Mouse (Mus musculus): Measurements from ENCODE around the gene Ppp4r1.

Ppp4r1 gene

GRCm38 (mm10) chr17:65805966-65806365 lies 23.6 kb downstream of the Ppp4r1 start:
- DNase-seq (ENCODE audit: low spot score) = no peak

DNA sequence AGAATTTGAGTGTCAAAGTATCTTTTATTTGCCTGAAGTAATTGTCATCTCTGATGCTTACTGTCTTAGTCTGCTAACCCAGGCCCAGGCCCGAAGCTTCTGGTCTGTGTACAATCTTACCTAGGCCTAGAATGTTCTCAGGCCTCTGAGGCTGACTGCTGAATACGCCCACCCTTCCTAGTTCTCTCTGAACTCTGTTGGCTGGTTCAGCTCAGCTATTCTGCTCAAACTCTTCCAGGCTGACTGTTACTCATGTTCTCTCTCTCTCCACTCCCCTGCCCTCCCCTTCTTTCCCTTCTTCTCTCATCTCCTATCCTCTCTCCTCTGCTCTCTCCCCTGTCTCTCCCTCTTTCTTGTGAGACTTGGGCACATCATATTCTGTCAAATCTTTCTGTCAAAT lies 24.0 kb downstream of the Ppp4r1 start:
- no peak for DNase-seq (ENCODE audit: low spot score)

GRCm38 (mm10) chr17:65811032-65811431 lies 28.7 kb downstream of the Ppp4r1 start:
- DNase-seq (ENCODE audit: low spot score) = no peak

- no peak for DNase-seq (ENCODE audit: low spot score)
These were observed 31.4 kb downstream of the Ppp4r1 start for GRCm38 (mm10) chr17:65813763-65814162.

DNA sequence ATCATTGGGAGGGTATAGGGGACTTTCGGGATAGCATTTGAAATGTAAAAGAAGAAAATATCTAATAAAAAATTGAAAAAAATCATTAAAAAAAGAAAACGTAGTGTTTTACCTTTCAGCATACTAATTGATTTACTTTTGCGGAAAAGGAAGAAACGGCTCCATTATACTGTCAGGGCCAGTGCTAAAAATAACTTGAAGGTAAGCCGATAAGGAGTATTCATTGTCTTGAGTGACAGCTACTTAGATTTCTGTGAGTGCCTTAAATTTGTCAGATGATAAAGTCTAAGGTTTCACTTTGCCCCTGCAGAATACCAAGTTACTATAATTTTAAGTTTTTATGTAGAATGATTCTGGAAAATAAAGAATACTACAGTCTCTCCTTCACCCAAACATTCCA lies 37.8 kb downstream of the Ppp4r1 start:
- no peak for DNase-seq (ENCODE audit: low spot score)

- DNase-seq (ENCODE audit: low spot score) = no peak
These were observed 40.0 kb downstream of the Ppp4r1 start for GRCm38 (mm10) chr17:65822423-65822822.

DNA sequence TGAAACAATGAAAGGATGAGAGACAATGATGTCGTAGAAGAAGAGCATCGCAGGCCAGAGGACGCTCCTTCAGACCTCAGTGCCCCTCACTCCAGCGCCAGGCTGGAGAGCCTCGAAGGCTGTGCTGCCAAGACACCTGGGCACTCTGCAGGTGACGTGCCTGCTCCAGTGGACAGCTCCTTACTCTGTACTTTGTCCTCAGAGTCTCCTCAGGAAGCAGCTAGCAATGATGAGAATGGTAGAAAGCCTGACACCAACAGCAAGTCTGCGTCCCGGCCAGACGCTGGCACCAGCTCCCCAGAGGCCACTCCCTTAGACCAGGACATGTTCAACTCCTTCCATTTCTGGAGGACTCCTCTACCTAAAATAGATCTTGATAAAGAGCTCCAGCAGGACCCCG lies 41.9 kb downstream of the Ppp4r1 start:
- no peak for DNase-seq (ENCODE audit: low spot score)

GRCm38 (mm10) chr17:65826257-65826656 lies 43.9 kb downstream of the Ppp4r1 start:
- DNase-seq (ENCODE audit: low spot score) = no peak

DNA sequence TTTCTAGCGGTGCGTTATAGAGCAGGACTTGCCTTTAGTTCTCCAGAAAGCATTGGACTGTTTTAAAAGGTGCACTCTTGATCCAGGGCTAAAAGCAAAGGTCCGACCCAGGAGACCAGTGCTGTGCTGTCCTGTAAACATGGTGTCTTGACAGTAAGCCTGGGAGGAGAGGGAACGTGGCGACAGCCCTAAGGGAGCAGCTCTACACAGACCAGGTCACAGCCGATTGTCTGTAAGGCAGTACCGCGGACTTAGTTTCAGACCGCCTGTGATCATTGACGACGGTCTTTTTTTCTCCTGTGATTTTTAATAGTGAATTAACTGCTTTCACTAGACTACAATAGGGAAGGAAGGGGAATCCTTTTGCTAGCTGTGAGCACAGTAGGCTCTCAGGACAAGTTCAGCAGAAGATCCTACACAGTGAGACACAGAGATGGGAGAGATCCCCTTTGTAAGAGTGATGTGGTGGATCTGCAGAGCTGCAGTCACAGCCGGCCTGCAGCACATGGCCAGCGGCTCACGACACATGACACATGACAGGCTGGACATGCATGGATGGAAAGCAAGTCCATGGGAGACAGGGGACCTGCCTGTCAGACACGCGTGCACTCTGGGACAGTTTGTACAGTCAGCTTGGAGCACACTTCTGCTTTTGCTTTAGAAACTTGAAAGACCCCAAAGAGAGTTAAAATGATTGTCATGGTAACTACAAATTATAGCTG lies 44.9 kb downstream of the Ppp4r1 start:
- no peak for DNase-seq (ENCODE audit: low spot score)

GRCm38 (mm10) chr17:65827904-65828303 lies 45.5 kb downstream of the Ppp4r1 start:
- no peak for DNase-seq (ENCODE audit: low spot score)

DNA sequence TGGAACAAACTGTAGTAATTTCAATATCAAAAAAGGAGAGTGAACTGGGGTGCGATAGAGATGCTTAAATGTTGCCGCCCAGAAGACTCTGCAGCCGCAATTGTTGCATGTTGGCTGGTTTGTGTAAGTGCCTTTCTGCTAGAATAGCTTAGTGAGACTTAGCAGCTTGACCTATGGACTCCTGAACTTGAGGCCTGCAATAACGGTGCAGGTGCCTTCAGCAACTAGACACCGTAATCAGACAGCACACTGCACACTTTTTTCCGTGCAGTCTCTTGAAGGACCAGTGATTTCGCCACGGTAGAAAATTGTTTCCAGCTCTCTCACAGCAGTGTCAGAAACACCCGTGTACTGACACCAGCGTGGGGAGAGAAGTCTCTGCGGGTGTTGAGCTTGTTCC lies 46.6 kb downstream of the Ppp4r1 start:
- no peak for DNase-seq (ENCODE audit: low spot score)

GRCm38 (mm10) chr17:65830216-65830863 lies 48.0 kb downstream of the Ppp4r1 start:
- DNase-seq (ENCODE audit: low spot score) = no peak

GRCm38 (mm10) chr17:65833891-65834290 lies 51.5 kb downstream of the Ppp4r1 start:
- no peak for DNase-seq (ENCODE audit: low spot score)

GRCm38 (mm10) chr17:65836746-65837145 lies 54.4 kb downstream of the Ppp4r1 start:
- no peak for DNase-seq (ENCODE audit: low spot score)

- DNase-seq (ENCODE audit: low spot score) = peak; percentile 9
These were observed 57.3 kb downstream of the Ppp4r1 start for GRCm38 (mm10) chr17:65839541-65840256.

- DNase-seq (ENCODE audit: low spot score) = no peak
These were observed 60.5 kb downstream of the Ppp4r1 start for GRCm38 (mm10) chr17:65842669-65843381.

DNA sequence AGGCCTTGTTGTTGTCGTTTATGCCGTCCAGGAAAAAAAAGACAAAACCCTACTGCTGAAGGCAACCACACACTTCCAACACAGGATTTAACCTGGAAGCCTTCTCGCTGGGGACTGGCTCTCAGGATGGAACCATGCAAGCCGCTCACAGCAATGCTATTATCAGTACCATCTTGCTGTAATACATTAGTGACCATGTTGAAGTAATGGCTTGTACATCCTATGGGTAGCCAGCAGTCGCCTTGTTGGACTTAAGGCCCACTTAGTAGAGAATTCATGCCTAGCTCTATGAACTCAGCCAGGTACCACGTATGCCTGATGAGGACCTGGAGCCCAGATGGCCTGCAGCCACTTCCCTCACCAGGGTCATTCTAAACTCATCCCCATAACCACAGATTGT lies 63.0 kb downstream of the Ppp4r1 start:
- no peak for DNase-seq (ENCODE audit: low spot score)

DNA sequence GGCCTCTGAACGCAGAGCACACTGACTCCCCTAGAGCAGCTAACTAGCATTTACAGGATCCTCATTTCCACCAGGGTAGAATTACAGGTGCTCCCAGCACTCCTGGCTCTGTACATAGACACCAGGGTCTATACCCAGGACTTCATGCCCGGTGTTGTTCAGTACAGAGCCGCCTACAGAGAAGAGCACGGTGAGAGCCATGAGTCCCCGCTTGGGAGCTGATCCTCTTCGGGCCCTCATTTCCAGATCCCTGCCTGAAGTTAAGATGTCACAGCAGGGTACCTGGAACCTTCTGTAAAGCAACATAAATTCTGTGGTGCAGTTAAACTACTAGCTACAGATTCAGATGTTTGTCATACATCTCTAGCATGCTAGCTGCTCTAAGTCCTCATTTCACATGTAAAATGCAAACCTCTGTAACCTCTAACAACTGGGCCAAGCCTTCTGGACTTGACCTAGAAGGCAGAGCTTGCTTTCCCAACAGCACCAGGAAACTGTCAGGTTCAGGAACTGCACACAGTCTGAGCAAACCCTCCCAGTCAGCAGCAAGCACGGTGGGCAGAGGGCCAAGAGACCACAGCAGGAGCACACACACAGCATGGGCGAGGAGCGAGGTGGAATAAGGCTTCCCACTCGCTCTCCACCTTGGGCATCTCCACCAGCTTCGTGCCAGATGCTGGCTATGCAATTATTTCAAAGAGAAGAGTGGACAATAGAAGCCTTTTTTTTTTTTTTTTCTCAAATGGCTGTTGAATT lies 65.5 kb downstream of the Ppp4r1 start:
- DNase-seq (ENCODE audit: low spot score) = no peak

DNA sequence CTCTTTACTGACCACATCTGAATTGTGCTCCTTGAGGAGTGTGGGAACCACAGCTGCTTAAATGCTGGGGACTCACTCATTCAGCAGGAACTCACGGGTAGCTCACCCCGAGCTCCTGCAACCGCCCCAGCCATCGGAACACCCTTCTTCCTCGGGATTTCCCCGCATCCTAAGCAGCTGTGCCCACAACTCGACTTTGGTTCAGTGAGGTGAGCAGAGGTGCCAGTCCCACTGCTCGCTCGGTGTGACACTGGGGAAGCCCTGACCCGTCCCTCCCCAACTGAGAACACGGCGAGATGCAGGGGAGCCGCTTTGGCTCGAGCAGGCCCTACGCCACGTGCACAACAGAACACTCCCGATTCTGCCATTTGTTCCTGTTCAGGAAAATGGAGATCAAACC lies 68.1 kb downstream of the Ppp4r1 start:
- no peak for DNase-seq (ENCODE audit: low spot score)

GRCm38 (mm10) chr17:65851749-65852148 lies 69.4 kb downstream of the Ppp4r1 start:
- no peak for DNase-seq (ENCODE audit: low spot score)

- DNase-seq (ENCODE audit: low spot score) = peak; percentile 61
These were observed 71.0 kb downstream of the Ppp4r1 start for GRCm38 (mm10) chr17:65853326-65853725.

DNA sequence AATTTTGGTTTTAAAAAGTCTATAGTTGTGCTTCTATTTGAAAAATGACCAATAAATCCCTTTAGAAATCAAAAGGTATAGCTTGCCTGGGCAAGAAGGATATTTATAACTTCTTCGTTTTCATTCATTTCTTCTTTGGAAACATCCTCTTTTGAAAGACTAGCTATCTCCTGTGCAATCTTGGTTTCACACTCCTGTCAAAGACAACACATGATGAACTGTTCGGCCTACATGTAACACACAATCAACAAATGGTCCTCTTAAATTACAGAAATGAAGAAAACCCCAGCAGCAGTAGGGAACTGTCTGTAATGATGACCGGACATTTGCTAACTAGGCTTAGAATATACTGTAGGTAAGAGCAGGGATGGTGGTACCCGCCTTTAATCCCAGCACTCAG lies 71.6 kb downstream of the Ppp4r1 start:
- no peak for DNase-seq (ENCODE audit: low spot score)
